In the genomic region with DNA sequence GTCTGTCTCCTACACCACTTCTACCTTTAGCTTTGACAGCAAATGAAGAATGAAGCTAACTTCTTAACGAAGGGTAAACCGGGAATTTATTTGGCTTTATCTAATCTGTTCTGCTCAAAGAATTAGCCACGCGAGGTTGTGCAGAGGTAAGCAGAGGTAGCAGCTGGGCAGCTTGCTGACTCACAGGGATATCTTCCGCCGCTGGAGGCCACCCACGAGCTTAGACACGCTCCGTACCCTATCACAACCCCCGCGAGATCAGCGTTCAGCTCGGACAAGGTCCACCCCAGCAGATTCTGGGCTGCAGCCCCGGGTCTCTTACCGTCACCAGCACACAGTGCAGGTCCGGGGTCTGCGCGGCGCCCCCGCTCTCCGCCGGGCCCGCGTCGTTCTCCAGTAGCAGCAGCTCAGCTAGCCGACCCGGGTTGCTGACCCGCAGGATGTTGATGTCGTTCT, we compare ENCODE assay signal across 8 mouse cellular contexts. TPM values are rescaled to one million over a fixed set of nuclear protein-coding genes. Genes with fewer than 3 reads are reported as not detected.
DNase-seq lines count a peak whose midpoint lies in the region; ATAC-seq and TF ChIP-seq lines count a peak whose summit lies in the region.

No protein-coding gene starts in this region.

- DNase-seq in A20 (ENCODE audit: low read depth, low spot score): peak; percentile 74
- DNase-seq in embryonic facial prominence, embryonic 14.5 days (ENCODE audit: low spot score): peak; percentile 94
- DNase-seq in heart, adult 8-10 months (ENCODE audit: low spot score): peak; percentile 81
- DNase-seq in kidney, adult 8-10 months: peak; percentile 88 to 91
- peak; percentile 67 to 81 for DNase-seq in spleen, adult 18-20 months

- TF ChIP-seq POLR2A in bone marrow, adult 2 months (IDR thresholded peaks at IDR 0.05; ENCODE audit: borderline replicate concordance, control insufficient read depth, low read depth, low read length): peak; percentile 76; the same call in 1 of the 2 replicates

- H3K9me3 ChIP-seq in embryonic facial prominence, embryonic 14.5 days (ENCODE audit: control insufficient read depth, low read length): no peaks in the 10 kb centered on the region
- no peaks in the 10 kb centered on the region for H3K9me3 ChIP-seq in limb, embryonic 13.5 days
- H3K9me3 ChIP-seq in midbrain, embryonic 15.5 days: no peaks in the 10 kb centered on the region

- peak; percentile 66 for ATAC-seq in embryonic facial prominence, embryonic 14.5 days (ENCODE audit: low read depth)
- peak; percentile 64 for ATAC-seq in limb, embryonic 13.5 days (ENCODE audit: low FRiP score, low read depth)
- peak; percentile 85 for ATAC-seq in midbrain, embryonic 15.5 days (replicated peaks)

- under 1% methylated on average over 29 of the region's 29 CpGs for WGBS in bone marrow, adult 2 months
- 0% methylated on average over 28 of the region's 29 CpGs for WGBS in embryonic facial prominence, embryonic 14.5 days
- under 1% methylated on average over 29 of the region's 29 CpGs for WGBS in limb, embryonic 13.5 days
- WGBS in midbrain, embryonic 15.5 days: under 1% methylated on average over 29 of the region's 29 CpGs

- TF ChIP-seq CTCF in bone marrow, adult 2 months (IDR thresholded peaks at IDR 0.05; ENCODE audit: control insufficient read depth, insufficient read depth, low read length): peak; percentile 86

- H3K4me2 ChIP-seq in embryonic facial prominence, embryonic 14.5 days (ENCODE audit: low read depth, low read length): peak overlapping the region; percentile 71
- peak overlapping the region; percentile 73 for H3K4me2 ChIP-seq in limb, embryonic 13.5 days (replicated peaks)
- H3K4me2 ChIP-seq in midbrain, embryonic 15.5 days: peak overlapping the region; percentile 59

- H3K4me1 ChIP-seq in bone marrow, adult 2 months (ENCODE audit: control insufficient read depth, insufficient read depth, low read length): no peaks in the 10 kb centered on the region; the same call in 1 of the 2 replicates
- H3K4me1 ChIP-seq in embryonic facial prominence, embryonic 14.5 days (ENCODE audit: control insufficient read depth, insufficient read depth, low read length): peaks cover 10% of the 10 kb centered on the region; the same call in 1 of the 2 replicates
- peaks cover 14% of the 10 kb centered on the region for H3K4me1 ChIP-seq in limb, embryonic 13.5 days
- H3K4me1 ChIP-seq in midbrain, embryonic 15.5 days: peaks cover 17% of the 10 kb centered on the region

- no peaks in the 10 kb centered on the region for H3K36me3 ChIP-seq in embryonic facial prominence, embryonic 14.5 days (ENCODE audit: control insufficient read depth, insufficient read depth, low read length)
- no peaks in the 10 kb centered on the region for H3K36me3 ChIP-seq in limb, embryonic 13.5 days
- no peaks in the 10 kb centered on the region for H3K36me3 ChIP-seq in midbrain, embryonic 15.5 days (replicated peaks)

- H3K4me3 ChIP-seq in bone marrow, adult 2 months (replicated peaks; ENCODE audit: control insufficient read depth, low read depth, low read length): peak overlapping the region; percentile 99
- H3K4me3 ChIP-seq in embryonic facial prominence, embryonic 14.5 days (ENCODE audit: low read depth, low read length): peak overlapping the region; percentile 70
- H3K4me3 ChIP-seq in limb, embryonic 13.5 days: peak overlapping the region; percentile 81
- H3K4me3 ChIP-seq in midbrain, embryonic 15.5 days: peak overlapping the region; percentile 69

- peak overlapping the region; percentile 99 for H3K27ac ChIP-seq in bone marrow, adult 2 months (ENCODE audit: control insufficient read depth, insufficient read depth, low read depth, low read length, poor library complexity)
- peak overlapping the region; percentile 86 for H3K27ac ChIP-seq in embryonic facial prominence, embryonic 14.5 days (replicated peaks; ENCODE audit: low read depth, low read length)
- peak overlapping the region; percentile 90 for H3K27ac ChIP-seq in limb, embryonic 13.5 days
- peak overlapping the region; percentile 92 for H3K27ac ChIP-seq in midbrain, embryonic 15.5 days

- no peaks in the 10 kb centered on the region for H3K27me3 ChIP-seq in embryonic facial prominence, embryonic 14.5 days (replicated peaks; ENCODE audit: control insufficient read depth, insufficient read depth, low read length)
- no peaks in the 10 kb centered on the region for H3K27me3 ChIP-seq in limb, embryonic 13.5 days
- no peaks in the 10 kb centered on the region for H3K27me3 ChIP-seq in midbrain, embryonic 15.5 days (replicated peaks)

- peak overlapping the region; percentile 74 for H3K9ac ChIP-seq in embryonic facial prominence, embryonic 14.5 days (ENCODE audit: low read depth, low read length)
- peak overlapping the region; percentile 85 for H3K9ac ChIP-seq in limb, embryonic 13.5 days
- H3K9ac ChIP-seq in midbrain, embryonic 15.5 days: peak overlapping the region; percentile 82

RNA-seq across cellular contexts. Expression of a gene that starts 0.9 kb away (rescaled TPM):
- 120 and 146 TPM in 2 replicates for polyA plus RNA-seq in bone marrow, adult 2 months (2011; ENCODE audit: insufficient read depth, insufficient read length, low replicate concordance, missing spikeins)
- polyA plus RNA-seq in embryonic facial prominence, embryonic 14.5 days (2014; fragmentation: Nextera tagmentation; extraction: Ambion mirVana): 9.9 and 12.7 TPM in 2 replicates
- total RNA-seq in heart, adult 8-10 months (2022): 10 to 100 TPM; 13.8 to 30.6 (median 20.8) TPM
- 18.1 and 19.7 TPM in 2 replicates for polyA plus RNA-seq in limb, embryonic 13.5 days (2015; fragmentation: Nextera tagmentation; extraction: Ambion mirVana)
- 17.2 and 17.7 TPM in 2 replicates for polyA plus RNA-seq in midbrain, embryonic 15.5 days (2015; fragmentation: Nextera tagmentation; extraction: Ambion mirVana)

Comparison
In these comparisons a context has a peak if more than half of its experiments do, and no peak if none do; other contexts are left out.
1. Peak in every context shown above with its lines: DNase-seq, ATAC-seq, H3K4me3 ChIP-seq and H3K27ac ChIP-seq.